Mouse (Mus musculus) kidney, adult 2 months (tissue): ENCODE measurements around the gene Prr19.

Experiments used
- CTCF ChIP-seq: fragments of 200-500 bp; conservative IDR thresholded peaks from 2 replicates; pipeline ENCODE4 v1.5.1; 2011; ENCODE audit warnings: low read depth, mild to moderate bottlenecking, control low read depth, low read length, moderate library complexity, mixed read lengths; ENCODE audit not compliant: insufficient read depth, insufficient read length
- POLR2A ChIP-seq: fragments of 200-500 bp; IDR thresholded peaks from one replicate; pipeline ENCODE4 v1.6.1; 2011; ENCODE audit warnings: low read depth, low read length, control low read depth

DNA sequence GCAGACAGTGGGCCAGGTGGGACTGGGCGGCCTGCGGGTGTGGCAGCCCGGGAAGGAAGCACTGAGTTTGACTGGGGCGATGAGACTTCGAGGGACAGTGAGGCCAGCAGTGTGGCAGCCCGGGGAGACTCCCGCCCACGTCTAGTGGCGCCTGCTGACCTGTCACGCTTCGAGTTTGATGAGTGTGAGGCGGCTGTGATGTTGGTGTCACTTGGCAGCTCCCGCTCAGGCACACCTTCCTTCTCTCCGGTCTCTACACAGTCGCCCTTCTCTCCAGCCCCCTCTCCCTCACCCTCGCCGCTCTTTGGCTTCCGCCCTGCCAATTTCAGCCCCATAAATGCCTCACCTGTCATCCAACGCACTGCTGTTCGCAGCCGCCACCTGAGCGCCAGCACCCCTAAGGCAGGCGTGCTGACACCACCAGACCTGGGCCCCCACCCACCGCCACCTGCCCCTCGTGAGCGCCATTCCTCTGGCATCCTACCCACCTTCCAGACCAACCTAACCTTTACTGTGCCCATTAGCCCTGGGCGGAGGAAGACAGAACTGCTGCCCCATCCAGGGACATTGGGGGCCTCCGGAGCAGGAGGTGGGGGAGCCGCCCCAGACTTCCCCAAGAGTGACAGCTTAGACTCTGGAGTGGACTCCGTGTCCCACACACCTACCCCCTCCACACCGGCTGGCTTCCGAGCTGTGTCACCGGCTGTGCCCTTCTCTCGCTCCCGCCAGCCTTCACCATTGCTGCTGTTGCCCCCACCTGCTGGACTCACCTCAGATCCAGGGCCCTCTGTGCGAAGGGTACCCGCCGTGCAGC, 28.6 kb upstream of the Prr19 start:
- no peak for TF ChIP-seq CTCF
- no peak for TF ChIP-seq POLR2A
